Mouse (Mus musculus): ENCODE measurements around the gene Gmip. TPM values are rescaled to one million over a fixed set of nuclear protein-coding genes. Genes with fewer than 3 reads are reported as not detected.

Gene Gmip
- polyA plus RNA-seq, 1 experiment from 2014 or later, result 14.2 TPM

DNA sequence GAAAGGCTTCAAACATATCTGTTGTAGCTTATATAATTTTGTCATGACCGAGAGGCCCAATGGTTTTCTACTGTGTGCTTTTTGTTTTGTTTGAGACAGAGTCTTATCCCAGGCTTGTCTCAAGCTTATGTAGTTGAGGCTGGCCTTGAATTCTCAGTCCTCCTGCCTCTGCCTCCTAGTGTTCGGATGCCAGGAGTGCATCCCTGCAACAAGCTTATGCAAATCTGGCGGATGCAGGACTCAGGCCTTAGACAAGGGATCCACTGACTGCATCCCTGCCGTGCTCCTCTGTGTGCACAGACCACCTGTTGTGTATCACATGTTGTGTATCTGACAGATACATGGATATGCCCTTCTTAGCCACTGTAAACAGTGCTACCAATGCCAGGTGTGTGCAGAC is 52.3 kb downstream of the Gmip start:
- Histone ChIP-seq H3K27me3 (ENCODE audit: control insufficient read depth, insufficient read depth, low read length) (no peaks in the 10 kb centered on the region), H3K9ac (ENCODE audit: low read length) (no peak overlapping the region), H3K4me1 (ENCODE audit: control insufficient read depth, insufficient read depth, low read length) (no peaks in the 10 kb centered on the region), H3K9me3 (ENCODE audit: control insufficient read depth, low read length) (no peaks in the 10 kb centered on the region), H3K27ac (ENCODE audit: low read depth, low read length) (no peak overlapping the region), H3K4me3 (ENCODE audit: low read depth, low read length) (no peak overlapping the region), H3K4me2 (ENCODE audit: low read depth) (no peak overlapping the region), H3K36me3 (ENCODE audit: control insufficient read depth, insufficient read depth, low read length) (no peaks in the 10 kb centered on the region; the same call in 1 of the 2 replicates)
- ATAC-seq (ENCODE audit: insufficient read depth, low FRiP score, low TSS enrichment) (no peak), DNase-seq (ENCODE audit: low spot score) (no peak)
- 62% methylated on average over 4 of the region's 4 CpGs for WGBS

DNA sequence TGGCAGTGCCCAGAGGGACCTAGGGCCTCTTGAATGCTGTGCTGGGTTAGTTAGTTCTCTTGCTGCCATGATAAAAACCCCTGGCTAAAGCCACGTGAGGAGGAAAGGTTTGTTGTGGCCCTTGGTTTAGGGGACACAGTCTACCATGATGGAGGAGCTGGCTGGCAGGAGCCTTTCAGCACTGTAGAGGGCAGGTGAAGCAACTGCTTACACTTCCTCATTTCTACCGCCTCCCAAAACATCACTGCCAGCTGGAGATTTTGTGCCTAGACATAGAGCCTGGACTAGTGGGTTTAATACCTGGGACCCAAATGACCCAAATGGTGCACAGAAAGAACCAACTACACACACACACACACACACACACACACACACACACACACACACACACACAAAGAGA is 52.8 kb downstream of the Gmip start:
- WGBS, result 61% methylated on average over 2 of the region's 2 CpGs
- H3K9ac ChIP-seq (ENCODE audit: low read length), result no peak overlapping the region
- H3K4me1 ChIP-seq (ENCODE audit: control insufficient read depth, insufficient read depth, low read length), result no peaks in the 10 kb centered on the region
- H3K27me3 ChIP-seq (ENCODE audit: control insufficient read depth, insufficient read depth, low read length), result no peaks in the 10 kb centered on the region
- no peak overlapping the region for H3K4me2 ChIP-seq (ENCODE audit: low read depth)
- H3K9me3 ChIP-seq (ENCODE audit: control insufficient read depth, low read length), result no peaks in the 10 kb centered on the region
- no peaks in the 10 kb centered on the region; the same call in 1 of the 2 replicates for H3K36me3 ChIP-seq (ENCODE audit: control insufficient read depth, insufficient read depth, low read length)
- DNase-seq (ENCODE audit: low spot score) (no peak), ATAC-seq (ENCODE audit: insufficient read depth, low FRiP score, low TSS enrichment) (no peak)
- H3K27ac ChIP-seq (ENCODE audit: low read depth, low read length), result no peak overlapping the region
- H3K4me3 ChIP-seq (ENCODE audit: low read depth, low read length), result no peak overlapping the region

DNA sequence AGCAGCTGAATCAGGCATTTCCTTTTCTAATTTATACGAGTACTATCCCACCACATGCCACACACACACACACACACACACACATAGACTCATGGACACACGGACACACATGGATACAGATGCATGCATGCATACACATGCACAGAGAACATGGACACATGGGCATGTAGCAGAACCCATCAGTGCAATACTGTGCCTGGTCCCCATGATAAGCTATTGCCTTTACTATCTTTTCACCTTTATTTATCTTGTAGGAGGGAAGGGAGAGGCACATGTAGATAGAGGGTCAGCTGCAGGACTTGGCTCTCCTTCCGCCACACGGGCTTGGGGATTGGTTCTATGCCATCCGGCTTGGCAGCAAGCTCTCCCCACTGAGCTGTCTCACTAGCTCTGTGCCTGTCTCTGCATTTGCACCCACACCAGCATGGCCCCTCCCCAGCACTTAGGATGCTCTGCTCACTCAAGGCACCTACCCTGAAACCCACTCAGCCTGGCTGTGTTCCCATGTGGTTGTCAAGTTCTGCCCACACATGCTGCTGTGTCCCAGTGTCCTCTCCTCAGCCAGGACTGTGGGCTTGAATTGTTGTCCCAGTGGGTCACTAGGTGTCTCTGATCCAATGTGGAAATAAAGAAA is 55.0 kb downstream of the Gmip start:
- no peaks in the 10 kb centered on the region for H3K4me1 ChIP-seq (ENCODE audit: control insufficient read depth, insufficient read depth, low read length)
- WGBS, result 86% methylated on average over 5 of the region's 5 CpGs
- H3K9ac ChIP-seq (ENCODE audit: low read length), result no peak overlapping the region; the same call in 1 of the 2 replicates
- H3K27me3 ChIP-seq (ENCODE audit: control insufficient read depth, insufficient read depth, low read length), result no peaks in the 10 kb centered on the region
- no peak overlapping the region for H3K4me3 ChIP-seq (ENCODE audit: low read depth, low read length)
- ATAC-seq (ENCODE audit: insufficient read depth, low FRiP score, low TSS enrichment), result no peak
- no peak for DNase-seq (ENCODE audit: low spot score)
- no peaks in the 10 kb centered on the region; the same call in 1 of the 2 replicates for H3K36me3 ChIP-seq (ENCODE audit: control insufficient read depth, insufficient read depth, low read length)
- no peaks in the 10 kb centered on the region for H3K9me3 ChIP-seq (ENCODE audit: control insufficient read depth, low read length)
- no peak overlapping the region for H3K4me2 ChIP-seq (ENCODE audit: low read depth)
- H3K27ac ChIP-seq (ENCODE audit: low read depth, low read length), result no peak overlapping the region

DNA sequence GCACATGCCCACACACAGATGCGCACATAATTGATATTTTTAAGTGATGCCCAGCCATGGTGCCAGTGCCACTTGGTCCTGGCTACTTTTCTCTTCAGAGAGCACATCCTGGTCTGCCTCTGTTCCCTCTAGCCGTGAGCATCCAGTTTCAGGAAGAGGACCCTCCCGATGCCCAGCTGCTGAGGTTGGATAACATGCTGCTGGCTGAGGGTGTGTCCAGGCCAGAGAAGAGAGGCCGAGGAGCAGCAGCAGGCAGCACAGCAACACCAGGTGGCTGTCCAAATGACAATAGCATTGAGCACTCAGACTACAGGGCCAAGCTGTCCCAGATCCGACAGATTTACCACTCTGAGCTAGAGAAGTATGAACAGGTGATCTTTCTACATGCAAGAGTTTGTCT is 55.7 kb downstream of the Gmip start:
- no peaks in the 10 kb centered on the region for H3K9me3 ChIP-seq (ENCODE audit: control insufficient read depth, low read length)
- 78% methylated on average over 5 of the region's 5 CpGs for WGBS
- no peak overlapping the region for H3K4me2 ChIP-seq (ENCODE audit: low read depth)
- no peak overlapping the region; the same call in 1 of the 2 replicates for H3K9ac ChIP-seq (ENCODE audit: low read length)
- ATAC-seq (ENCODE audit: insufficient read depth, low FRiP score, low TSS enrichment) (no peak), DNase-seq (ENCODE audit: low spot score) (no peak)
- no peaks in the 10 kb centered on the region for H3K4me1 ChIP-seq (ENCODE audit: control insufficient read depth, insufficient read depth, low read length)
- no peaks in the 10 kb centered on the region for H3K27me3 ChIP-seq (ENCODE audit: control insufficient read depth, insufficient read depth, low read length)
- no peak overlapping the region for H3K4me3 ChIP-seq (ENCODE audit: low read depth, low read length)
- H3K36me3 ChIP-seq (ENCODE audit: control insufficient read depth, insufficient read depth, low read length), result no peaks in the 10 kb centered on the region; the same call in 1 of the 2 replicates
- H3K27ac ChIP-seq (ENCODE audit: low read depth, low read length), result no peak overlapping the region

DNA sequence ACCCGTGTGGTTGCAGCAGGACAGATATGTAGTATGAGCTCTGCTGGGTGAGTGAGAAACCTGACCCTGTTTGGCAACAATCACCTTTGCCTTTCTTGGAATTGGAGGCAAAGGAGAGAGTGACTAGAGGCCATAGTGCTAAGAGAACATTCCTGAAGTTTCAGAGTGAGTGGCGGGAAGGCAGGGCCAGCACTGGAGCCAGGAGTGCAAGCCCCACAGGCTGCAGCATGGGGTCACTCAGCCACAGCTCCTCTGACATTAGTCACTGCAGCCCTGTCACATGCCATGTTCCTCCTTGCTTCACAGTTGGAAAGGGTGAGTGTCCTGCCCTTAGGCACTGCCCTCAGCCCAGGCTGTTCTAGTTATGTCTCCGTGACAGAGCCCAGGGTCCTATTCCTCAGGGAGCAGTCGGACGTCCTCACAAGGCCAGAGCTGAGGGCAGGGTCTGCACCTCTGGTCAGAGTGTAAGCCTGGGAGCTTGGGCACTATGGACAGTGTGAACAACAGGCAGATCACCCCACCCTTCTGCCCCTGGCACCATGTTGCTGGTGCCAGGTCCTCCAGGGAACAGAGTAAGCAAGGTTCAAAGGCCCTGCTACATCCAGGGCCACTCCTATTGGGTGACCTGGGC is 59.3 kb downstream of the Gmip start:
- 82% methylated on average over 5 of the region's 5 CpGs for WGBS
- Histone ChIP-seq H3K9ac (ENCODE audit: low read length) (no peak overlapping the region), H3K4me2 (ENCODE audit: low read depth) (no peak overlapping the region), H3K27ac (ENCODE audit: low read depth, low read length) (no peak overlapping the region), H3K4me3 (ENCODE audit: low read depth, low read length) (no peak overlapping the region), H3K36me3 (ENCODE audit: control insufficient read depth, insufficient read depth, low read length) (no peaks in the 10 kb centered on the region; the same call in 1 of the 2 replicates), H3K9me3 (ENCODE audit: control insufficient read depth, low read length) (no peaks in the 10 kb centered on the region), H3K4me1 (ENCODE audit: control insufficient read depth, insufficient read depth, low read length) (no peaks in the 10 kb centered on the region), H3K27me3 (ENCODE audit: control insufficient read depth, insufficient read depth, low read length) (no peaks in the 10 kb centered on the region)
- DNase-seq (ENCODE audit: low spot score), result no peak
- no peak for ATAC-seq (ENCODE audit: insufficient read depth, low FRiP score, low TSS enrichment)

DNA sequence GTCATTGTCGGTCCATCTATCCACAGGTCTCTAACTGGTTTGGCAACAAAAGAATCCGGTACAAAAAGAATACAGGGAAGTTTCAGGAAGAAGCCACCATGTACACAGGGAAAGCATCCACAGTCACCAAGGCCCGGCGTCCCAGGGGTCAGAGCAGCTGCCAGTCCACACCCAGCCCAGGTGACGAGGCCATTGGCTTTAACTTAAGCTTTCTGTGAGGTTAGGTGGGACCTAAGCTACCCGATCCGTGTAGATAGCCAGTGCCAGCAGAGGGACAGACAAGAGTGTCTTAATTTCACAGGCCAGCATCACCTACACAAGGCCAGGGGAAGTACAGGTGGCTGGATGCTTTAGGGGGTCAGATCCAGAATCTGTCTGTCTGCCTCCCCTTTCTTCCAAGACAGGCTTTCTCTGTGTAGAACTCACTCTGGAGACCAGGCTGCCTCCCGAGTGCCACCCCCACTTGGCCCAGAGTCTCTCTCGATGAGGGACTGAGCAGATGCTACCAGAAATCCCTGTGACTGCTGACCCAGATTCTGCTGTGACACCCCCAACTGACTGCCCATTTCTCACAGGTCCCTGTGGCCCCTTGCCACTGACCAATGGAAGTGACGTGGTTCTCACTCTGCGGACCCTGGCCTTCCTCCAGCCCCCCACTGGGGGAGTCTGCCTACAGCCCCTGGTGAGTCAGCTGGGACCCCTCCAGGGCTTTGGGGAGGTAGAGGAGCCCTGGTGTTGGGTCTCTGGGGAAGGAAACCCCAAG is 61.7 kb downstream of the Gmip start:
- 88% methylated on average over 11 of the region's 11 CpGs for WGBS
- Histone ChIP-seq H3K36me3 (ENCODE audit: control insufficient read depth, insufficient read depth, low read length) (no peaks in the 10 kb centered on the region; the same call in 1 of the 2 replicates), H3K4me1 (ENCODE audit: control insufficient read depth, insufficient read depth, low read length) (no peaks in the 10 kb centered on the region), H3K4me3 (ENCODE audit: low read depth, low read length) (no peak overlapping the region), H3K9ac (ENCODE audit: low read length) (no peak overlapping the region), H3K27ac (ENCODE audit: low read depth, low read length) (no peak overlapping the region), H3K9me3 (ENCODE audit: control insufficient read depth, low read length) (no peaks in the 10 kb centered on the region), H3K4me2 (ENCODE audit: low read depth) (no peak overlapping the region), H3K27me3 (ENCODE audit: control insufficient read depth, insufficient read depth, low read length) (no peaks in the 10 kb centered on the region)
- ATAC-seq (ENCODE audit: insufficient read depth, low FRiP score, low TSS enrichment), result no peak
- no peak for DNase-seq (ENCODE audit: low spot score)

DNA sequence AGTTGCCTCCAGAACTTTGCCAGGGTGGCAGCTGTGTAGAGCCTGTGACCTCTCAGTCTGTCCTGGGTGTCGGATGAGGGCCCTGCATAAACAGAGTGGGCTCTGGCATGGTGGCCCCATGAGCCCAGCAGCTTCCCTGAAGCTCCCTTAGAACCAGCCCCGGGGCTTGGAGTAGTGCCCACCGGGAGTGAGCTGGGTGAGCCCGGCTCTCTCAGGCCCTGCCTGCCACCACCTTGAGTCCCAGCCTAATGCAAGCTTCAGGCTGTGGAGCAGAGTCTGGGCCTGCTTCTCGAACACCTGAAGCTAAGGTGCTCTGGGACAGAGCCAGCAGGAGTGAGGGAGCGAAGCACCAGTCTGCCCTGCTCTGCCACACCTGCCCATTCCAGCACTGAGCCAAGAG is 62.4 kb downstream of the Gmip start:
- DNase-seq (ENCODE audit: low spot score), result no peak
- Histone ChIP-seq H3K4me1 (ENCODE audit: control insufficient read depth, insufficient read depth, low read length) (no peaks in the 10 kb centered on the region), H3K27ac (ENCODE audit: low read depth, low read length) (no peak overlapping the region), H3K9ac (ENCODE audit: low read length) (no peak overlapping the region), H3K27me3 (ENCODE audit: control insufficient read depth, insufficient read depth, low read length) (no peaks in the 10 kb centered on the region), H3K9me3 (ENCODE audit: control insufficient read depth, low read length) (no peaks in the 10 kb centered on the region), H3K36me3 (ENCODE audit: control insufficient read depth, insufficient read depth, low read length) (no peaks in the 10 kb centered on the region; the same call in 1 of the 2 replicates), H3K4me3 (ENCODE audit: low read depth, low read length) (no peak overlapping the region), H3K4me2 (ENCODE audit: low read depth) (no peak overlapping the region)
- no peak for ATAC-seq (ENCODE audit: insufficient read depth, low FRiP score, low TSS enrichment)
- WGBS, result 88% methylated on average over 6 of the region's 6 CpGs
